Mouse (Mus musculus) kidney, postnatal 14 days (tissue): ENCODE measurements around the gene Snap29.

Experiments
- DNase-seq: peaks from one replicate; pipeline ENCODE4 v3.0.0; 2022; ENCODE audit warnings: mixed read lengths

Gene Snap29

DNA sequence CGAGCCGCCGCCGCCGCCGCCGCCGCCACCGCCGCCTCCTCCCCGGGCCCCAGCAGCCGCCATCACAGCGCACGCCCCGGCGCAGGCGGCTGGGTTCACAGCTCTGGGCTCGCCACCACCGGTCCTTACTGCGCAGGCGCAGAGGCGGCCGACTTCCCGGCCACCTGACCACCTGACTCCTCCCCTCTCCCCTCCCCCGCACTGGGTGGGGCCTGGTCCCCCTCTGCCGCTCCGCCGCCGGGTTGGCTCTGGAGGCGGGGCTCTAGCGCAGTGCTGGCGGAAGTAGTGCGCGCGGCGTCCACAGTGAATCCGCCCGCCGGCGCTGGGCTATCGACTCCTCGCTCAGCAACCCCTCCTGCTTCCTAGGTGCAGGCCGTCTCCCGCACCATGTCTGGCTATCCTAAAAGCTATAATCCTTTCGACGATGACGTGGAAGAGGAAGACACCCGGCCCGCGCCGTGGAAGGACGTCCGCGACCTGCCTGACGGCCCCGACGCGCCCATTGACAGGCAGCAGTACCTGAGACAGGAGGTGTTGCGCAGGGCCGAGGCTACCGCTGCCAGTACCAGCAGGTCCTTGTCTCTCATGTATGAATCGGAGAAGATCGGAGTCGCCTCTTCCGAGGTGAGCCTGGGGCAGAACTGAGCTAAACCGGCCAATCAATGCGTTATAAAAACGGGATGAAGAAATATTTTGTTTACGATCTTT, at the start of gene Snap29, which contains the start of gene Pi4ka:
Snap29 (plus strand) TSS at position 251 of the 708 bp plus-strand sequence.
Pi4ka (minus strand) TSS at position 579 of the 708 bp plus-strand sequence.
- peak; percentile 100 for DNase-seq

DNA sequence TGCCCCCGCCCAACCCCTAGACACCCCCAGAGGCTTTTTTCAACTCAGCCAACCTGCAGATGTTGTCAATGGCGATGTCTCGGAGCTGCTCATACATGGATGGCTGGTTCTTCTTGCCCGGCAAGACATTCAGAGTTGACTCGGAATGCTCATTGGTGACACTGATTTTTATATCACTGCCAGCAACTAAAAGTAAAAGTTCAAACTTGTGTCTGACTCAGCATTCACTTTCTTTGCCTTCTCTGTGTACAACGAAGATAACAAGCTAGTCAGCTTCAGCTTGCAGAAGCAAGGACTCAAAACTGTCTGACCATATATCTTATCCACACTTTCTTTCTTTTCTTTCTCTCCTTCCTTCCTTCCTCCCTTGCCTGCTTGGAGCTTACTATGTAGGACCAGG, 49.8 kb upstream of the Snap29 start:
- DNase-seq: no peak

DNA sequence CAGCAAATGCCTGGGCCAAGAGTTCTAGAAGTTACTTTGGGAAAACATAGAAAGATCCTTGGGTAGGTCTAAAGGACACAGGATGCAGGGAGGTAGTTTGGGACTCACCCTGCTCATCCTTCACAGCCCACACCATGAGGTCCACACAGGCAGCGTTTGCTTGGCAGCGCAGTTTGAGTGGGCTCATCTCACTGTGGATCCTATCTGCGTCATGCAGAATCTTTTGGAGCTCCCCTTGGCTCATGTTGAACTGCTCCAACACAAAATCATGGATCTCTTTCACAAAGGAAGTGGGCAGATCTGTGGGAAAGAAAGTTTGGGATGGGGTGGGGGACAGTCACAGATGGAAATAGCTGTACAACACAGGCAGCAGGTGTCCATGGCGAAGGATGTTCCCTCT, 47.0 kb upstream of the Snap29 start:
- no peak for DNase-seq

DNA sequence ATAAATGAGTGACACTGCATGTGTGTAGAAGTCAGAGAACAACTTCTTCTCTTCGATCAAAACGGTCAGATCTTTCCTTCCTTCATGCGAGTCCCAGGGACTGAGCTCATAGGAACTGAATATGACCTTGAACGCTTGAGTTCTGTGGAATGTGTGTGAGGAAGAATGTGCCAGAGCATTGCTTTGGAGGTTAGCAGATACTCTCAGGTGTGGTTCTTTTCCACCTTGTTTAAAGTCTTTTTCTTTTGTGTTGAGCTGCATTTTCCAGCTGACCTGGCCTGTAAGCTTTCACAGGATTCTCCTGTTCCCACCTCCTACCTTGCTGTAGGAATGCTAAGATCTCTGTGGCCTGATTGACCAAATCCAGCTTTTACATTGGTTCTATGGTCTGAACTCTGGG, 23.5 kb upstream of the Snap29 start:
- DNase-seq: no peak

DNA sequence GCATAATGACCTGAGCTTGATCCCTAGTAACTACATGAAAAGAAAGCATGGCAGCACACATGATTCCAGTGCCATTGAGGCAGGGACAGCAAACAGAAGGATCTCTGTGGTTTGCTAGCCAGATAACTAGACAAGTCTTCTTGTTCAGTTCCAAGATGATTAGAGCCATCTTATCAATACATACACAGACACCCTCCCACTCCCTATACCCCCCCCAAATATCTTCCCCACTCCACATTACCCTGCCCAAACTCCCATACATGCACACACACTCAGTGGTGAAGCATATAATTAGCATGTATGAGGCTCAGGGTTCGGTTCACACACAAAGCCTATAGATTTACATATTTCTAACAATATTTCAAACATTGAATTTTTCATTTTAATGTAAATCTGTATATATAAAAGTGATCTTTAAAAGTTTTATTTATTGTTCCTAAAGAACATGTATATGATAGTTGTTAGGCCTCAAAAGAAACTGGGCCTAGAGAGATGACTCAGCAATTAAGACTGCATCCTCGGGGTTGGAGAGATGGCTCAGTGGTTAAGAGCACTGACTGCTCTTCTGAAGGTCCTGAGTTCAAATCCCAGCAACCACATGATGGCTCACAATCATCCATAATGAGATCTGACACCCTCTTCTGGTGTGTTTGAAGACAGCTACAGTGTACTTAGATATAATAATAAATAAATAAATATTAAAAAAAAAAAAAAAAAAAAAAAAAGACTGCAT, 22.0 kb upstream of the Snap29 start:
- no peak for DNase-seq

DNA sequence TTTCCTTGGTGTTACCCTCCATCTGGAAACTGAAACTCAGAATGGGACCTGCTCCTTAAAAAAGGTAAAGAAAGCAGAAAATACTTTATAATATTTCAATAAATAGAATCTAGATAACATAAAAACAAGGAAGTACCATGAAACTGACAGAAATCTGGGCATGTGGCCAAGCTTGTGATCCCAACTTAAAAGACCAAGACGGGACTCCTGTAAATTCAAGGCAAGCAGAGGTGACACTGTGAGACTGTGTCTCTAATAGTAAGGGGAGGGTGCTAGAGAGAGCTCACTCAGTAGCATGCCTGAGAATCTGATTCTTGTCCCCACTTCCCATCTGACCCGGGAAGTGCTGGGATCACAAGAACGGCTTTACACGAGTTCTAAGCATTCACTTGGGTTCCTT, 13.0 kb upstream of the Snap29 start:
- DNase-seq: peak; percentile 31

DNA sequence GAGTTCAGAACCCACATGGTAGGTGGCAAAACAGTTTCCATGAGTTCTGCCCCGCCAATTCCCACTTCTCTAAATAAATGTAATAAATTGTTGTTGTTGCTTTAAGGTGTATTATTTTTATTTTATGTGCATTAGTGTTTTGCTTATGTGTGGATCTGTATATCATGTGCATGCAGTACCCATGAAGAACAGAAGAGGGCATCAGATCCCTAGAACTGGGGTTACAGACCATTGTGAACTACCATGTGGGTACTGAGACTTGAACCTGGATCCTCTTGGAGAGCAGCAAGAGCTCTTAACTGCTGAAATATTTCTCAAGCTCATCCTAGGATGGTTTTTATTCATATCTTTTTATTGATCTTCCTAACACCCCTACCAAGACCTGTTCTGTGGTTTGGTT, 2.9 kb upstream of the Snap29 start:
- peak; percentile 58 for DNase-seq

DNA sequence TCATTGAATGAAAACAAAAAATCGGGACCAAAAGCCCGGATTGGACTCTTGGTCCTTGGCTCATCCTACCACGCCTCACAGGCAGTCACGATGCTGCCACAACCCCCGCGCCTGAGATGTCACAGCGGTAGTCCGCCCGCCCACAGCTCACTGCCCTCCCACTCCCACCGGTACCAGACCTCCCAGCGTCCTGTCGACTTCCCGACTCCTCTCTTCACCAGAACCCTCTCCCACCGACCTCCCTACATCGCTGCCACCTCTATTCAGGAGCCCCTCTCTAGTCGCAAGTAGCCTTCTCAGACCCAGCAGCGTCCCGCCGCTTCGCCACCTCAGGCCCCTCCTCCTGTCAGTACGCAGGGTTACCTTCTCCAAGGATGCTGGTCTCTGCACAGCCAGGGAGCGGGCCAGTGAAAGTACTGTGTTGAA, 502 bp upstream of the Snap29 start:
- peak; percentile 74 for DNase-seq

DNA sequence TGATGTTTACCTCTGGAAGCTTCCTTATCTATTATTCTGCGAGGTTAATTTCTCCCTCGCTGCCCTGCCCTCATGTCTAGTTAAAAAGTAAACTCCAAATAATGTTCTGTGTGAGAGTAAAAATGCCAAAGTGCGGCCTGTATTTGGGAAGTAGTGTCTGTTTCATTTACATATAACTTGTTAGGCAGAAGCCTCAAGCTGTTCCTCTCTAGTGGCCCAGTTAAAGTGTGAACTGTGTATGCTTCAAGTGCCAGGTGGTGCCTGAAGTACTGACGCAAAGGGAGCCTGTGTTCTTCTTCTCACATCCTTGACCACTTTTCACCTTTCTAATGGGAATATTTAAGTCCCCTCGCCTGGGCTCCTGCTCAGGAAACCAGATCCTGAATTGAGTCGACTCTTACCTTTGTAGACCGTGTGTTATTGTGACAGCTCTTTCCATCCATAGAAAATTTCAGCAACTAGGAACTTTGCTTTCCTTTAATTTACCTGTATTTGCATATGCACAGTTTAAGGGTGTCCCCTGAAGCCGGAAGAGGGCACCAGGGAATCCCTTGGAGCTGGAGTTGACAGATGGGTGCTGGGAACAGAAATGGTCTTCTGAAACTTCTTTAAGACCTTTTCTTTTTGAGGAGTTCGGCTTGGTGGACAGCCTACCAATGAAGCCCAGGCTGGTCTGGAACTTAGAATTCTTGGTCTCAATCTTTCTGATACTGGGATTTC, 886 bp downstream of the Snap29 start:
- DNase-seq: peak; percentile 43

DNA sequence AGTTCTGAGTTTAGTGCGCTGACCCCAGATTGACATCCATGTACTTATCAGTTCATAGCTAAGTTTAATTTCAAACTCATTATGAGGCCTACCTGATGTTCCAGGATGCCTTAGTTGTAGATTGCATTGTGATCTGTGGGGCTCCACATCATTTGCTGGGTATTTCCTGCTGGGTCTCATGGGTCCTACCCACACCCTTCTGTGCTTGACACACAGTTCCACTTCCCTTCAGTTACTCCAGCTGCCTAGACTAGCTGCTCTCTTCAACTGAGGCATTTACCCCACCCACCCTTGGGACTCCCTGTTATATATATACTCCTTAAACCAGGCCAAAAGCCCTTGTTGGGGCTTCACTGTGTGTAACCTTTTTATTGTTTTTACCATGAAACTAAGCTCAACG, 3.3 kb downstream of the Snap29 start:
- no peak for DNase-seq

DNA sequence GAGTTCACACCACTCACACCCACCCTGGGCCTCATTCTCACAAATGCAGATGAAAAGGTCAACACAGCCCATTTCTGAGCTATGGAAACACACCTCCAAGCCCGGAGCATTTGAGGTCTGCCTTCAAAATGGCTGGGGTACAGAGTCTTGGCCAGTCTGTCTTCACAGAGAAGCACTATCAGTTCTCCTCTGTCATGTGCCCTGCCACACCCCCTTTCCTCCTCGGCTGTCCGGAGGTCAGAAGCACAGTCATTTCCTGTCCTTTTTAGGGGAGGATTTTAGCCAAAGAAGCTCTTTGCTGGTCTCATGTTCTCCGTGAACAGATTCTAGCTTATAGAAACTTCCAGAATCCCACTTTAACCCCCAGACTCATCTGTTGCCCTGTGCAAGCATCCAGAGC, 4.4 kb downstream of the Snap29 start:
- DNase-seq: peak; percentile 40

DNA sequence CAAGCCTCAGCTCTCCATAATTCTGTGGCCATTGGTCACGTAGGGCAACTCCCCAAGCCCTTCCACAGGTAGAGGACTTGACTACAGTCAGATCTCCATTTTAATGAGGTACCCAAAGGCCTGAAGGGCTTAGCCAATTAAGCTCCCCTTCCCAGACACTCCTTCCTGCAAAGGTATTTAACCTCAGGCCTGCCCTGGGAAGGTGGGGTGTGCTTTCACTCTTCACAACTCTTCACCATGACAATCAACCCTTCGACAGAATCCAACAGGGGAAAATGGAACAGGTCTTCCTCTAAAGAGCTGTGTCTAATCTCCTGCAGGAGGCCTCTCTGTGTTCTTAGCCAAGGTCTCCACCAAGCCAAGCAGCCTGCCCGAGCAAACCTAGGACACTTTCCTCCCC, 17.2 kb downstream of the Snap29 start:
- no peak for DNase-seq

DNA sequence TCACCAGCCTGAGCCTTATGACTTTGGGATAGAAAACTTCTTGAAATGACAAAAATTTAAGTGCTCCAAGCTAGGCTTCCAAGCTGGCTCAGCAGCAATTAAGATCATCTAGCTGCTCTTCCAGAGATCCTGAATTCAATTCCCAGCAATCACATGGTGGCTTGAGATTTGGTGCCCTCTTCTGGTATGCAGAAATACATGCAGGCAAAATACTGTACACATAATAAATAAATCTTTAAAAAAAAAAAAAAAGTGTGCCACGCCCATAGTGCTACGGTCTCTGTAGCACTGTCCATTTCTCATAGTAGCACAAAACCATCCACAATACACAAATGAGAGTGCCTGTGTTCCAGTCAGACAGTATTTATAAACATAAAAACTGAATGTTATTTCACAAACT, 26.8 kb downstream of the Snap29 start:
- peak; percentile 25 for DNase-seq

DNA sequence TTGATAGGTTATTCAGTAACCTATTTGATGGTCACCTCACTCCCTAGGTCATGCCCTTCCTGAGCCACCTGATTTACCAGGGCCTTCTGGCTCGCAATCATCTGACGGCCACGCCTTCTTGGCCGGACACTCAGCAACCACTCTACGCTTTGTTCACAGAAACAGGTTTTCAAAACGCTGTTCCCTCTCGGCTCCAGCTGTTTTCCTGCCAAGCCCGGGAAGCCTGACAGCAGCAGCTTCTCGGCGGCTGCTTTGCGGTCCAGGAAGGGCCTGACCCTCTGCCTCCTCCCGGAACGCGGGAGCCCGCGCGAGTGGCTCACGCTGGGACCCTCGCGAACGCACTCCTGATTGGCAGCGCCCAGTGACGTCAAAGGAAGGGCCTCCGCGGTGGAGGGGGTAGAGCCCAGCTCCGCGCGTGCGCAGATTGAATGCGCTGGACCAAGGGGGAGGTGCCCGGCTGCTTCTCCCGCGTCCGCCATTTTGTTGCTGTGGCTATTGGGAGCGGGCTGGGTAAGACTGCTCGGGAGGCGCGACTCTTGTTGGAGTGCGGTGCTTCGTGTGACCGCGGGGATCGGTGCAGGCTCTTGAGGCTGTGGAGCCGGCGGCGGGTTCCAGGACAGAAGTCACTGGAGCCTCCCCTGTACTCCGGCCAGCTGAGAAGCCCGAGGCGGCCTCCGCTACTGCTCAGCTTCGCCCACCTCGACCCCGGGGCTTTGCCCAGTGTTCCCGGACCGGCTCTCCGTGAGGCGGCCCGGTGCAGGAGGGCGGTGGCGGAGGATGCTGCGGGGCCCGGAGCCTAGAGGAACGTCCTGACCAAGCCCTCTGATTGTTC, 46.0 kb downstream of the Snap29 start, which contains the start of gene Crkl:
Crkl (plus strand) TSS at position 447 of the 832 bp plus-strand sequence.
- DNase-seq: peak; percentile 98

DNA sequence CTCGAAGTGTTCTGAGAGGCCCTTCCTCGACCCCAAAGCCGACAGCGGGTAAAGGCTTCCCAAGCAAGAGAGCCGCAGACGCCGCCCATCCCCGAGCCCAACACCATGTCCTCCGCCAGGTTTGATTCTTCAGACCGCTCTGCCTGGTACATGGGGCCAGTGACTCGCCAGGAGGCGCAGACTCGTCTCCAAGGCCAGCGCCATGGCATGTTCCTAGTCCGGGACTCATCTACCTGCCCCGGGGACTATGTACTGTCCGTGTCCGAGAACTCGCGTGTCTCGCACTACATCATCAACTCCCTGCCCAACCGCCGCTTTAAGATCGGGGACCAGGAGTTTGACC, 46.6 kb downstream of the Snap29 start:
- DNase-seq: peak; percentile 63

DNA sequence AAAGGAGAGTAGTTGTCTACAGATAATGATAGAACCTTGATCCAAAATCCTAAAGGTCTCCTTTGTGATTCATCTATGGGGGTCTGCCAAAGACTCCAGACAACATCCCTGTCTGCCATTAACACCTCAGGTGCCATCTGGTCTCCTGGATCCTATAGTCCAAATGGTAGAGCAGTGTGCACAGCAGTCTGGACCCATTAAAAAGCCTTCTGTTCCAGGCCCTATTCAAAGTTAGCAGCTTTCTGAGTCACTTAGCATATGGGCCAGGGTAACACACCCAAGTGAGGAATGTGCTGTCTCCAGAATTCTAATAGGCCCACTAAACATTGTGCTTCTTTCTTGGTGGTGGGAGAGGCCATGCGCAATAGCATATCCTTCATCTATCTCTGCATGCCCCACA, 51.1 kb downstream of the Snap29 start:
- DNase-seq: no peak

DNA sequence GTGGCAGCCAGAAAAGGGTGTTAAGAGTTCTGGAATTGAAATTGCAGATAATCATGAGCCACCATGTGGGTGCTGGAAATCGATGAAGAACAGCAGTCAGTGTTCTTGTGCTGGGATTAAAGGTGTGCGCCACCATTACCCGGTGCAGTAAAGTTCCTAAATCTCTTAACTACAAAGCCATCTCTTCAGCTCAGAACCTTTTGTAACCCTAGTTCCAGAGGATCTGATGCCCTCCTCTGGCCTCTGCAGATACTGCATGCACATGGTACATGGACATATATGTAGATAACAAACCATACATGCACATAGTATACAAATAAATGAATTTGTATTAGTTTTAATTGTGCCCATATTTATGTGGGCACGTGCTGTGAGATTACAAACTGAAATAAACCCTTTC, 54.5 kb downstream of the Snap29 start:
- DNase-seq: peak; percentile 19

DNA sequence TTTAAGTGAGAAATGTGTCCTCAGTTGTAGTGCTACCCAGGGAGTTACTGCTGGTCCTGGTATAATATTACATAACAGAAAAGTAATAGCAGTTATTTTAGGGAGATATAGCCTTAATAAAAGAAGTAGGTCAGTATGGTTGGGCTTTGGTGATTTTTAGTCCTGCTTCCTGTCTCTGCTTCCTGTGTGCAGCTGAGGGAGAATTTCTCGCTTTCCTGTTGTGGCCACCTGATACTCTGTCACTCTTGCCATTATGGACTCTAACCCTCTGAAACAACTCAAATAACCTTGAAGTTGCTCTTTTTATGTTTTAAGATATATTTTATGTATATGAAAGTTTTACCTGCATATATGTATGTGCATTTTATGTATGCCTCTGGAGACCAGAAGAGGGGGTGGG, 55.8 kb downstream of the Snap29 start:
- DNase-seq: no peak

DNA sequence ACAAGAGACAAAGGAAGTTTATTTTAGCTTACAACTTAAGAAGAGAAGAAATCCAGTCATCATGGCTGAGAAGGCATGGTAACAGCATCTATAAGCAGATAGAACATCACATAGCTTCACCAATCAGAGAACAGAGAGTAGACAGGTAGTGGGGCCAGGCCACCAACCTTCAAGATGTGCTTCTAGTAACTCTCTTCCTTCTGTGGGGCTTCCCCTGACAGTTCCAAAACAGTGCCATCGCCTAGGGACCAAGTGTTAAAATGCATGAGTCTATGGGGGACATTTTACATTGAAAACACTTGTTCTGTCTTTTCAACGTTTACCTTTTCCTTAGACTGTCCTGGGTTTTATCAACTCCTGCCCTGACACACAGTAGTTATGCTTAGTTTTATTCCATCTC, 57.4 kb downstream of the Snap29 start:
- DNase-seq: no peak

DNA sequence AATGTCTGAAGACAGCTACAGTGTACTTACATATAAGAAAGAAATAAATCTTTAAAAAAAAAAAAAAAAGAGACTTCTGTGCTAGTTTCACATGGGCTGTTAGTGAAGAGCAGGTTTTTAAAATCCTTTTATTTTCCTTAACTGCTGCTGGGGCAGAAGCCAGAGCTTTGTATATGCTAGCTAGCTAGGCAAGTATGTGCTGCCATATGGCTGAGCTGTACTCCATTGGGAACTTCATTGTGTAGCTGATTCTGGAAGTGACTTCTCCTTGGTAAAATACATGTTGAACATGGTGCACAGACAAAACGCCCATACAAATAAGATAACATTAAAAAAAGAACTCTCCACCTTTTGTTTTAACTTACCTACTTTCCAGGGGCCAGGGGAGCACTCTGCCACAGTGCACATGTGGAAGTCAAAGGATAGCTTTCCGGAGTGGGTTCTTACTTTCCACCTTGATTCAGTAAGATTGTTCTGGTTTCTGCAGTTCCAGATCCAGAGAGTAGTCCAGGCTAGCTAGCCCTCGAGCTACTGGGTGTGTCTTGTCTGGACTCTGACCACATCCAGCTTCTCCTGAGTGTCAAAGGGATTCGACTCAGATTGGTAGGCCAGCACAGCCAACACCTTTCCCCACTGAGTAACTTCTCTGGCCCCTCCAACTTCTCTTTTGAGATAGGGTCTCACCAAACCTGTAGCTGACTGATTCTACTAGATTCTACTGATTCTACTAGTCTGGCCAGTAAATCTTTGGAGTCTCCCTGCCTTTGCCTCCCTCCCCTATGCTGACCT, 61.3 kb downstream of the Snap29 start:
- no peak for DNase-seq

DNA sequence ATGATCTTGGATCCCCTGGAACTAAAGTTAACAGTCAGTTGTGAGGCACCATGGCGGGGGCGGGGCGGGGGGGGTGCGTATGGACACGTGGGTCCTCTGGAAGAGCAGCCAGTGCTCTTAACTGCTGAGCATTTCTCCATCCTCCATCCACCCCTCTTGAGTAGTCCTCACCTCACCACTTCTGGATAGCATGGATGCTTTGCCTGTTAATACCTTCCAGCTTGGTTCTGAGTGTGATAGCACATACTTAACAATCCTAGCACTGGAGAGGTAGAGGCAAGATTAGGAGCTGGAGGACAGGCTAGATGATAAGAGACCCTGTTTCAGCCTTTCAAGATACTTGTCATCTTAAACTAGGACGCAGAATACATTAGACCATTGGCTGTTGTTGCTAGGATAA, 66.7 kb downstream of the Snap29 start:
- DNase-seq: no peak

DNA sequence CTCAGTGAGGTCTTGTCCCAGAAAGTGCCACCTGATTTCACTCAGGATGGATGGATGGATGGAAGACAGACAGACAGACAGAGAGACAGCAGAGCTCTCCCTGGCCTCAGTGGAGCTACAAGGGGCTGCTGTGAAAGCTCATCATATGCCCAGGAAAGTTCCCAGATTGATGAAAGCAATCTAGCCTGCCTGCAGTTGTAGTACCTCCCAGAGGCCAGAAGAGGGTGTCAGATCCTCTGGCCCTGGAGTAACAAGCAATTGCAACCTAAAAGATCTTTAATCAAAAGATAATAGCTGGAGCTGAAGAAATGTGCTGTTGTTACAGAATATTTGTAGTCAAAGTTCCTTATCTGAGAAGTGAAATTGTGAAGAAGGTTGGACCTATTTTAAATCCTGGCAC, 68.3 kb downstream of the Snap29 start:
- DNase-seq: peak; percentile 41
